Mouse (Mus musculus) left cerebral cortex, adult 9 months (tissue): ENCODE measurements around the gene Cd300lf.

Experiments
- DNase-seq, 2 experiments: peaks; one replicate each; pipeline ENCODE4 v3.0.0; 2022; ENCODE audit warnings: low spot score in 2 of 2

The Cd300lf gene

GRCm38 (mm10) chr11:115106638-115107037 is 27.2 kb downstream of the Cd300lf start:
- DNase-seq: no peak

- no peak for DNase-seq
Observed at GRCm38 (mm10) chr11:115104769-115105563, 28.8 kb downstream of the Cd300lf start.

GRCm38 (mm10) chr11:115103470-115104413 is 30.1 kb downstream of the Cd300lf start:
- DNase-seq: no peak

- DNase-seq: no peak
Observed at GRCm38 (mm10) chr11:115102116-115102515, 31.7 kb downstream of the Cd300lf start.

GRCm38 (mm10) chr11:115101615-115102051 is 32.2 kb downstream of the Cd300lf start:
- no peak for DNase-seq

GRCm38 (mm10) chr11:115100741-115101140 is 33.1 kb downstream of the Cd300lf start:
- DNase-seq: no peak

- DNase-seq: no peak
Observed at GRCm38 (mm10) chr11:115100032-115100621, 33.7 kb downstream of the Cd300lf start.

- no peak for DNase-seq
Observed at GRCm38 (mm10) chr11:115099241-115099840, 34.5 kb downstream of the Cd300lf start.

GRCm38 (mm10) chr11:115098203-115098932 is 35.4 kb downstream of the Cd300lf start:
- no peak for DNase-seq

GRCm38 (mm10) chr11:115092140-115092539 is 41.7 kb downstream of the Cd300lf start:
- DNase-seq: no peak

GRCm38 (mm10) chr11:115091362-115091901 is 42.4 kb downstream of the Cd300lf start, which contains the start of gene Rab37:
TSS of gene Rab37 (plus strand) at chr11:115091431.
- no peak for DNase-seq

- DNase-seq: no peak
Observed at GRCm38 (mm10) chr11:115089853-115090252, 43.9 kb downstream of the Cd300lf start.

GRCm38 (mm10) chr11:115086213-115086612 is 47.6 kb downstream of the Cd300lf start:
- no peak for DNase-seq

GRCm38 (mm10) chr11:115085064-115085463 is 48.7 kb downstream of the Cd300lf start:
- no peak for DNase-seq

GRCm38 (mm10) chr11:115084595-115084994 is 49.2 kb downstream of the Cd300lf start:
- DNase-seq: no peak

GRCm38 (mm10) chr11:115083376-115084139 is 50.2 kb downstream of the Cd300lf start:
- DNase-seq: peak in 1 of 2 experiments; percentile 81

GRCm38 (mm10) chr11:115082196-115082595 is 51.6 kb downstream of the Cd300lf start:
- no peak for DNase-seq

GRCm38 (mm10) chr11:115081373-115081772 is 52.4 kb downstream of the Cd300lf start:
- DNase-seq: no peak

GRCm38 (mm10) chr11:115080886-115081285 is 52.9 kb downstream of the Cd300lf start:
- DNase-seq: peak; percentile 23 to 70

GRCm38 (mm10) chr11:115078680-115079079 is 55.1 kb downstream of the Cd300lf start:
- DNase-seq: no peak
